Mouse (Mus musculus) heart, postnatal 0 days (tissue): Measurements from ENCODE around the gene Chrne.

ENCODE experiments used
- CTCF ChIP-seq: IDR thresholded peaks from 2 replicates; pipeline ENCODE4 v1.5.1; 2016; ENCODE audit warnings: antibody characterized with exemption, control low read depth, low read depth
- EP300 ChIP-seq: IDR thresholded peaks from 2 replicates; pipeline ENCODE4 v1.6.1; 2016; ENCODE audit warnings: antibody characterized with exemption, low read depth

DNA sequence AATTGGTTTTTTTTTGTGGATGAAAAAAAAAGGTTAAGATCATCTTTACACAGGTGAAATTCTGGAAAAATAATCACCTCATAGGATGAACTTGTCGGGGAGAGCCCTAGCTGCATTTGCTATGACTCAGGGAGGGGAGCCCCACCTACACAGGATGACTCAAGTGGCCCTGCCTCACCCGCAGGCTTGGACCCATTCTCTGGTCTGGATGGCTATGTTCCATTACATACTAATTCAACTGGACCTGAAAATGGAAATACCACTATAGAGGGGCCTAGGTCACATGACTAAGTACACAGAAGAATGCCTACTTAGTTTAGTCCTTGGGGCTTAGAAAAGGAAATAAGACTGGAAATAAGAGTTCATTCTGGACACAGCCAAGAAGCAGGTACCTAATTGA lies 32.4 kb upstream of the Chrne start:
- no peak for TF ChIP-seq CTCF
- no peak for TF ChIP-seq EP300
